Mouse (Mus musculus): ENCODE measurements around the gene Rps6kl1.

Gene Rps6kl1

GRCm38 (mm10) chr12:85109426-85109825 is 41.6 kb downstream of the Rps6kl1 start:
- no peak for DNase-seq (ENCODE audit: low read depth, low spot score)

- no peak for DNase-seq (ENCODE audit: low read depth, low spot score)
These were observed 42.4 kb downstream of the Rps6kl1 start for GRCm38 (mm10) chr12:85108643-85109042.

- no peak for DNase-seq (ENCODE audit: low read depth, low spot score)
These were observed 44.8 kb downstream of the Rps6kl1 start for GRCm38 (mm10) chr12:85106292-85106691.

GRCm38 (mm10) chr12:85104789-85105188 is 46.3 kb downstream of the Rps6kl1 start:
- no peak for DNase-seq (ENCODE audit: low read depth, low spot score)

- no peak for DNase-seq (ENCODE audit: low read depth, low spot score)
These were observed 48.0 kb downstream of the Rps6kl1 start for GRCm38 (mm10) chr12:85103096-85103495.

GRCm38 (mm10) chr12:85101521-85102106 is 49.5 kb downstream of the Rps6kl1 start:
- DNase-seq (ENCODE audit: low read depth, low spot score): no peak

GRCm38 (mm10) chr12:85101001-85101400 is 50.1 kb downstream of the Rps6kl1 start:
- no peak for DNase-seq (ENCODE audit: low read depth, low spot score)

GRCm38 (mm10) chr12:85095859-85096258 is 55.2 kb downstream of the Rps6kl1 start:
- no peak for DNase-seq (ENCODE audit: low read depth, low spot score)

GRCm38 (mm10) chr12:85095146-85095545 is 55.9 kb downstream of the Rps6kl1 start:
- no peak for DNase-seq (ENCODE audit: low read depth, low spot score)

- DNase-seq (ENCODE audit: low read depth, low spot score): no peak
These were observed 56.4 kb downstream of the Rps6kl1 start for GRCm38 (mm10) chr12:85094706-85095105.

- no peak for DNase-seq (ENCODE audit: low read depth, low spot score)
These were observed 57.1 kb downstream of the Rps6kl1 start for GRCm38 (mm10) chr12:85094010-85094409.

- no peak for DNase-seq (ENCODE audit: low read depth, low spot score)
These were observed 58.9 kb downstream of the Rps6kl1 start for GRCm38 (mm10) chr12:85092214-85092613.

GRCm38 (mm10) chr12:85091190-85091589 is 59.9 kb downstream of the Rps6kl1 start:
- no peak for DNase-seq (ENCODE audit: low read depth, low spot score)

- no peak for DNase-seq (ENCODE audit: low read depth, low spot score)
These were observed 63.2 kb downstream of the Rps6kl1 start for GRCm38 (mm10) chr12:85087845-85088244.

All from WW6 (cell line).